Mouse (Mus musculus): ENCODE results near the gene Ttc24.

DNA sequence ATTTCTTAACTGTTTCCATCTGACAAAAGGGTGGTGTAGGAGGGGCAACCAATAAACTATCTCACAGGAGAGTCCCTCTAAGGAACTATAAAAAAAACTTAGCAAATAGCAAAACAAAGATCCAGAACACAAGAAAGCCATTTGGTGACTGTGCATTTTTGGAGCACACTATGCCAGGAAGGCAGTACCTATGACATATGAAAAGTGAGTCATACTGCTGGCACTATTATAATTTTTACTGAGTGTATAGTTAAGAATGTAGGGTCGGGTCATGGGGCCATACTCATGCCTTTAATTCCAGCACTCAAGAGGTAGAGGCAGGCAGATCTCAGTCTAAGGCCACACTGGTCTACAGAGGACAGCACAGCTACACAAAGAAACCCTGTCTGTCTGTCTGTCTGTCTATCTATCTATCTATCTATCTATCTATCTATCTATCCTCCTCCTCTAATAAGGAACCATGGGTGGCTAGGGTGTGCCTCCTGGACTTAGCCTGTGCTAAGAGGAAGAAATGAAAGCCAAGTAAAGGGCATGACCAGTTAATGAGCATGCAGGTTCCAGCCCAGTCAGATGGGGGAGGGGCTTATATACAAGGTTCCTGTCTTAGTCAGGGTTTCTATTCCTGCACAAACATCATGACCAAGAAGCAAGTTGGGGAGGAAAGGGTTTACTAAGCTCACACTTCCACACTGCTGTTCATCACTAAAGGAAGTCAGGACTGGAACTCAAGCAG, 42.4 kb downstream of the Ttc24 start:
- TF ChIP-seq HCFC1 (IDR thresholded peaks at IDR 0.05; ENCODE audit: borderline replicate concordance, insufficient read depth, low read length) (no peak), ZNF384 (IDR thresholded peaks at IDR 0.05; ENCODE audit: low read depth, low read length) (no peak)
